Mouse (Mus musculus) heart, postnatal 36 days (tissue): ENCODE results near the gene Lrrc9. TPM values are rescaled to one million over a fixed set of nuclear protein-coding genes. Genes with fewer than 3 reads are reported as not detected.
A peak's percentile ranks its signal among the peaks of the same experiment; 100 is the strongest.

Experiments
- DNase-seq, 2 experiments: peaks; one replicate each; pipeline ENCODE4 v3.0.0; 2021 to 2022
- intact Hi-C: fragments of 180-260 bp; cut with DNase I; formaldehyde crosslinking; loops from one replicate; pipeline ENCODE4 v1.15.1; 2025
- total RNA-seq, 2 experiments: library from RNA; stranded (reverse); gene quantifications; 2 replicates each; pipeline ENCODE4 v1.2.3; 2021

Lrrc9 gene
- total RNA-seq = under 1 TPM; 0.19 to 0.28 TPM

DNA sequence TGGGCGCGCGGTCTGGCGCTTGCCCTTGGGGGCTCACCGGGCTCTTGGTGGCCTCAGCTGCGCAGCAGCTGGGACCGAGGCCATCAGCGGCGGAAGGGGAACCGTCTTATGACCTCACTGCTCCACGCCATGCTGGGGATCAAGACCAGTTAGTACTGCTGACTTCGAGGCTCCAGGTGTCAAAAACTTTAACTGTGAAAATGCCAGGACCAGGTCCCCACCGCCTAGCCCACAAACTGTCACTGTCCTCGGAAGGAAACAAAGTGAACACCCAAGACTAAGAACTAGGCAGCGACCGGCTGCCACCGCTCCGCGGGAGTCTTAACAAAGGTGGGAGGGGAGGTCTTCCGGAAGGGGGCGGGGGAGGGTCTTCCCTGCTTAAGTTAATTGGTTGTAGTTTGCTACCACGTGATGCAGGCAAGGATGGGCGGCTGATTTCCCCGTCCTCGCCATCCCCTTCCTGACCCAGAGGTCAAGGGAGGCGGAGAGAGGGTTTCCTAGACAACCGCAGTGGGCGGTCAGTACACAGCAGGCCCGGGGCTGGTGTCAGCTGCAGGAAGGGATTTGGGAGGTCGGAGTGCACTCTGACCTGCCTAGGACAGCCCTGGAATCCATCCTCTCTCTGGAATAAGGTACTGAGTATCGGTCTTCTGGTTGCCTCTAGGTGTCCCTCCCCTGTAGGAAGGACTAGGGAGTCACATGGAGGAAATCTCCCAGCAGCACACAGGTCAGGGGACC is at the start of gene Lrrc9:
TSS of gene Lrrc9 (plus strand) at position 28 of the 738 bp plus-strand sequence.
- DNase-seq = peak; percentile 47 to 59
- intact Hi-C loops = no loop called here

DNA sequence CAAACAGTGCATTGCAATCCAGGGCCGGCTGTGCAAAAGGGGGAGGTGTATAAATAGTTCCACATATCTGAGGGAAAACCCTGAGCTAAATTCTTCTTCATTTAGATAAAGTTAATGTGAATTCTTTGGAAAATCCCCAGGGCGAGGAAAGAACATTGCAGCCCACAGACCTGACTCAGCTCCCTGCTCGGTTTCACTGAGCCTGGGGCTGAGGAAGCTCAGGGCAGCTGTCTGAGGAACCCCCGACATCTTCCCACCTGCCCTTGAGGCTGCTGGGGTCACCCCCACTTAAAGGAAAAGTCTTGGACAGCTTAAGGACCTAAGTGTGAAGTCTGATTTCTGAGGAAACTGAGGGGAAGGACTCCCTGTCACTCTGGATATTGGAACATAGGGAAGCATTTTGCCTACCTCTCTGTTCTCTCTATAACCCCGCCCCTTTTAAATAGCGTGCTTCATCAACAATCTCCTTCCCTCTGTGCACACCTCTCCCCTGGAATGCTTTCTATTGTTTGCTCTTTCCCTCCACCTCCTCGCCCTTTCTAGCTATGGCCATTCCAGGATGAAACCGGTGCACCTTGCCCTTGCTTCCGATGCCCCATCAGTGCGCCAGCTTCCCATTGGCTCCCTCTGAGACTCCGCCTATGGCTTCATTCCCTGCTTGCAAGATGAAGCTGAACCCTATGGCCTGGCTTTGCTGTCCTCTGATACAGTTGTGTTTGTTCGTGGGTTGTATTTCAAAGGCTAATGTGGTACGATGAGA is 48.4 kb upstream of the Lrrc9 start:
- intact Hi-C loops = no loop called here
- no peak for DNase-seq

DNA sequence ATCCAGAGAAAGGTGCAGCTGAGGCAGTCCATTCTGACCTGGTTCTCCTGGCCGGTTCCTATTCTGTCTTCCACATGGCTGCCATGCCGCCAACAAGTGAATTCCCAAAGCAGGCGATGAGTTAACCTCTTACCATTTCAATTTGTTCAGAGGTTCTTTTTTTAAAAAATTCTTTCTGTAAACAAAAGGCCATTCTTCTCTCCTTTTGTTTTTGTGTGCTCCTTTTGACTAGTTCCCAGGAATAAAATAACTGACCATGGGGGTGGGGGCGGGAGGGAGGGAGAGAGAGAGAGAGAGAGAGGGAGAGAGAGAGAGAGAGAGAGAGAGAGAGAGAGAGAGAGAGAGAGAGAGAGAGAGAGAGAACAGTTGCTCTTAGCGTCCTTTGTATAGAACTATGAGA is 36.6 kb upstream of the Lrrc9 start:
- no peak for DNase-seq
- intact Hi-C loops = no loop called here

DNA sequence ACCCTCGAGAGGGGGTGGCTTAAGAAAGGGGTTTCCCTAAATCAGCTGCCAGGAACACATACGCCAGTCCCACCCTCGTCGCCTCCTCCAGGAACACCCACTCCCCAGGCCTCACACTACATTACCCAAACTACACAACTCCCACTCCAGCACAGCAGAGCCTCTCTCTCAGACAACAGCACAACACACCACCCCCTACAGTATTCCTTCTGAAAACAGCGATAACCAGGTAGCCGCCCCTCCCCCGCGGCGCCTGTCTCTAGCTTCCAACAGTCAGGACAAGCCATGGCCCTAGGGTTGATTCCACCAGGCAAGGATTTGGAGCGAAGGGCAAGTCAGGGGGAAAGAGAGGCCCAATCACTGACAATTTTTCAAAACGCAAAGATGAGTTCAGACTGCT is 34.5 kb upstream of the Lrrc9 start:
- intact Hi-C loops = no loop called here
- DNase-seq = no peak

DNA sequence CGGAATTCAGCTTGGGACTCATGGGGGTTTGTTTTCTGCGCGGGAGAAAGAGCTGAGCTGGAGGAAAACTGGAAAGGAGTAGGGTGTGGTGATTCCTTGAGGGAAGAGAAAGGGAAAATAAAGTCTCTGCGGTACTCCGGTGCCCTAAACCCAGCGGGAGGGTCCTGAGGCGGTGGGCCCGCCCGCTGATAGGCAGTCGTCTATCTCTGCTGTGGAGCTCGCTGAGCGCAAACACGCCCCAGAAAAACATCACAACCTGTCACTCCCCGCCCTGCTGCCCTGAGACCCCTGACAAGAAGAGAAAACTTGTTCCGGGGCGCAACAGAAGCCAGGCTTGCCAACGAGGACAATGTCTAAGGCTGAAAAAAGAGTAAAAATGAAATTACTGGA is 34.0 kb upstream of the Lrrc9 start:
- intact Hi-C loops = no loop called here
- no peak for DNase-seq

DNA sequence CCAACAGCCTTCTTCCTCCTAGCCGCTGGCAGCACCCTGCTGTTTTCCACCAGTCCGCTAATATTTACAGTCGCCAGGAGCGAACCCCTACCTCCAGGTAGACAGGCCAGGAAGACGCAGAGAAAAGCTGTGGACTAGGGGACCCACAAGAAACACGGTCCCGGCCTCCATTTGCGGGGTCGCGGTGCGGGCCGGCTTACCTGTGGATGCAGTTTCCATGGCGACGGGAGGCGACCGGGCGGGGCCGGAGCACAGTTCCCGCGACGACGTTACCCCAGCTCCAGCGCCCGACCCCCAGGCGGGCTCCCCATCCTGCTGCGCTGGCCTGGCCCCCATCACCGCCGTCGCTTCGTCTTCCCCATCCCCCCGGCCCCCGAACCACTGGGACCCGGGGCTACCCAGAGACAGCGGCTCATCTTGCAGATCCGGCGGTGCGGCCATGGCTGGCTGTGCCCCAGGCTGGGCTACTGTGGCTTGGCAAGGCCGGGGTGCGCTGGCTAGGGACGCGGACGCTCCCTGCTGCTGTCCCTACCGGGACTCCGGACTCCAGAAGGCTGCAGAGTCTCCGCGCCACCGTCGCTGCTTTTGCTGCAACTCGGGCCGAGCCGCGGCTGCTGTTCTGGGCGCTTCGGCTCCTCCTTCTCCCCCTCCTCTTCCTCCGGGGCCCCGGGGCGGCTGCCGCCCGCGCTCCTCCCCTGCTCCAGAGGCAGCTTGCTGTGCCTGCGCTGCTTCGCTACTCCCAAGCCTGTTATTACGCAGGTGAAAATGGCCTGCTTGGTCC is 33.4 kb upstream of the Lrrc9 start:
- intact Hi-C loops = no loop called here
- DNase-seq = peak; percentile 47 to 61

DNA sequence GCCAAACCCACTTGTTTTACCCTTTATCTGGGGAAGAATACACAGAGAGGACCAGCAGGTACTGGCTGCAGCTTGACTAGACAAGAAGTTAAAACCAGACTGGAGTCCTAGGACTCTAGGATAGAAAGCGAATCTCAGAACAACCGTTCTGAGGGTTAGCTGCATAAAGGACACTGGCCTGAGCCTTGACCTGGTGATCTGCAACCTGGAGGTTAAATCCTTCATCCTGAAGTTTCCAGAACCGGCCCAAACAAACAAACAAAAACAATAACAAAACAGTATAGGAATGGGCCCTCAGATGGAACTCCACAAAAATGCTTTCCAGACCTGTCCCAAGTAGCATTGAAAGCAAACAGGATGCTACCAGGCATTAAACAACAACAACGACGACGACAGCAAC is 32.7 kb upstream of the Lrrc9 start, which contains the start of gene Rtn1:
TSS of gene Rtn1 (minus strand) at position 101 of the 400 bp plus-strand sequence.
- DNase-seq = no peak
- intact Hi-C loops = no loop called here

DNA sequence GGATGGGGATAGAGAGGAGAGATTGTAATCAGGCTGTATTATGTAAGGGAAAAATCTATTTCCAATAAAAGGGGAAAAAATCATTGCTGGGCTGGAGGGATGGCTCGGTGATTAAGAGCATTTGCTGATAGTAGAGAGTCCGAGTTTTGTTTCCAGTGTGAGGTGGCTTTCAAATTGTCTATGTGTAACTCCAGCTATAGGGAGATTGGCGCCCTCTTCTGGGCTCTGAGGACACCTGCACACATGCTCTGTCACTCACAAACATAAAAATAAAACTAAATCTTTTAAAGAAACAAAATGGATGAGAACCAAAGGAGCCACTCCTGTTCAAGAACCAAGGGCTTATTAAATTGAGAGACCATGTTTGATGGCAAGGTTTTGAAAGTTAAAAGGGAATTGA is 23.9 kb upstream of the Lrrc9 start:
- no peak for DNase-seq
- intact Hi-C loops = no loop called here

DNA sequence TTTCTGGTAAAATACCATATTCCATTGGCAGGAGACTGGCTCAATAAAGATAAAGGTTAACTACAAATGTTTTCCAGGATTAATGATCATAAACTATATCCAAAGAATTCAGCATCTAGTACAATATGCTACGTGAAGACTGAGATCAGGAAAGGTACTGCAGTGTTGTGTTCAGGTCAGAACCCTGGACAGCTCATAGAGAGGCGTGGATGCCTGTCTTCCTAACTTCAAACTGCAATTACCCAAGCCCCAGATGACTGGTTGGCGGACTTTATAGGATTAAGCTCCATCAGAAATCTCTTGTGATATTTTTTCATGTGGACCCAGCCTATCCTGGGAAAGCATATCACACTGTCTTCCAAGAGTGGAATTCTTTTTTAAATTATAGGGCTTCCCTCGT is 19.0 kb upstream of the Lrrc9 start:
- DNase-seq = no peak
- intact Hi-C loops = loop anchor here (10.0 kb wide), 1 partner anchor 168 kb away; no protein-coding TSS in a partner anchor

DNA sequence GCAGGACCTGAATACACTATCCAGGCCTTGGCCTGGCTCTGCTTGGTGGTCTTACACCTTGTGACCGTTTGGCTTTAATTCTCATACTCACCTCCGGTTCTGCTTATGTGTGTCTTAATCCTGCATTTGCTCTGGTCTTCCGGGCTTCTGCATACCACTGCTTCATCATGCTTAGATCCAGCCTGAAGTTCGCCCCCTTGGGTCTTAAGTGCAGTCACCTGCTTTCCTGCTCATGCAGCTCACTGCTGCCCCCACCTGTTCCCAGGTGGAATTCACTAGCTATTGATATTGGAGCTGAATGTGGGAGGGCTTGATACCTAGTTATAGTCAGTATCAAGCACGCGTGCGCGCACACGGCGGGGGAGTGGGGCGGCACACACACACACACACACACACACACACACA is 13.9 kb upstream of the Lrrc9 start:
- intact Hi-C loops = loop anchor here (1.0 to 10.0 kb wide), 2 partner anchors 173 to 323 kb away; no protein-coding TSS in a partner anchor
- peak; percentile 55 to 67 for DNase-seq

DNA sequence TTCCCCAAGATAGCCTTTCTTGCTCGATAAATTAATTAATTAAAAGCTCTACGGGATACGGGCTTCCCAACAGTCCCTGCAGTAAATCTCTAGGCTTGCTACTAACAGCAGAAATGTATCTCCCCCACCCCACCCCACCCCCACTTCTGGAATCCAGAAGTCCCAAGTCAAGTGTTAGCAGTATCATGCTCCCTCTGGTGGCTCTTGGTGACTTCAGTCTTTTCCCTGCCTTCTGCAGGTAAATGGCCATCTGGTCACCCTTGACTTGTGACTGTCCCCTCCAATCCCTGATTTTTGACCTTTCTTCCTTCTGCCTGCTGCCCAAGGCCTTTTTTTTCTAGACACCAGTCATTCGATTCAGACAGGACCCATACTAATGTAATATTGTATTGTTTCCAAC is 9.5 kb upstream of the Lrrc9 start:
- intact Hi-C loops = no loop called here
- DNase-seq = no peak

DNA sequence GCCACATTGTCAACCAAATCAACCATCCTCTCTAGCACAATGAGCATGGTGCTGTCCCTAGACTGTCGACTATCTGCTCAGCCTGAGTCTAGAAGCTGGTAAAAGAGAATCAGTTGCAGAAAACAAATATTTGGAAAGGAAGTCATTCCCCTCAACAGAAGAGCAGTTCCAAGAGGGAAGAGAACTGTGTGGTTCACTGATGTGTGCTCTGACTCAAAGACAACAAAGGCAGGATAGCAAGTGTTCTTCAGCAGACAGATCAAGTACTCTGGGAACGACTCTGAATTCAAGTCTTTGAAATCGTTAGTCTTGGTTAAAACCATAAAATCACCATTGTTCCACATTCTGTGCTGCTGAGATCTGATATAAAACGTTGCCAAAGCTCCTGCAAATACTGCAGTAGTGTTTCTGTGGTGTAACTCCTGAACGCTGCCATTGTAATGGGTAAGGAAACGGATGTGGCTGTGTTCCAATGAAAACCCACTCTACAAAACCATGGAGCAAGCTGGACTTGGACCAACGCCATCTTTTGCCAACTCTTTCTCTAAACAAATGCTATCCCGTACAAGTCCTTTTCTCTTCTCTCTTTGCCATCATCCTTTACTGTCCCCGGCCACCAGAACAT is 8.3 kb upstream of the Lrrc9 start:
- DNase-seq = no peak
- intact Hi-C loops = no loop called here

DNA sequence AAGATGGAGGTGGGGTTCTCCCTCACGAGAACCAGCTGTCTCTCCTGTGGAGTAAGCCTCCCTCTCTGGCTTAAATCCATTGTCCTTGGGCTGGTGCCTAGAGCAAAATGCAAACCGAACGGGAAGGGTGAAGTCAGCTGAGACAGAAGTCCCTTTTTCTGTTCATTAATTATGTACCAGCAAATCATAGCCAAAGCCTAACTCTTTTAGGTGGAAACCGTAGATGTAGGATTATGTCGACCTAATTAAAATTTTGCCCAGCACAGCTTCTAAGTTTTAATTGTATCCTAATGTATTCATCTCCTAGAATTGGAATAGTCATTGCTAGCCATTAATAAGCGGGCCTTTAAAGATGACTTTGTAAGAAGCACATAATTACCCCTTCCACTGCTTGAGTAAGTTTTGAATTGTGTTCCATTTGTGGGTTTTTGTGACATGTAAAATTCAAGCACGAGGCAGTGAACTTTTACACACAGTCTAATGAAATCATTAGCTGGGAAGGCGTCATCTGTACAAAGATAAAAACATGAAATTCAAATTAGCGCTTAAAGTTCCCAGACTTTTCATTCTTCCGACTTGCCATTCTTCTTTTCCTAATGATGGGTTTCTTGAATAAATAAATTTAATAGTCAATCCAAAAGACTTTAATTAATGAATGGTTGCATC is 3.9 kb upstream of the Lrrc9 start:
- intact Hi-C loops = no loop called here
- no peak for DNase-seq

DNA sequence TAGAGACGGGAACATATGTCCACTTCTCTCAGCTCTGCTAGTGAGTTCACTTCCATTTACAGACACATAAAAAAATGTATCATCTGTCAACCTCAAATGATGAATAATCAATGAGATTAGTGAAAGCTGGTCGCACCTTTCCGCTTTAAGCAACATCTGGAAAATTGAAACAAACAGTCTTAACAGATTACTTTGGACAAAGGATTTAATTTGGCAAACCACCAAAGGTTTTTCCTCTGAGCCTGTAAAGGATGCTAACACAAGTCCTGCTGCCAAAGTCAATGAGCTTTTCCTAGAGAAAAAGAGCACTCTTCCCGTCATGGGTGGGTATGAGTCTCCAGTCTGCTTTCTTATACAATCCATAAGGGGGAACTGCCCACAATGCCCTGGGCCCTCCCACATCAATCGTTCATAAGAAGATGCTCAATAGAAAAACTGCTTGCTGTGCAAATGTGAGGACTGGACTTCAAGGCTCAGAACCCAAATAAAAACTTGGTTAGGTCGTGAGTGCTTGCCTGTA is 2.6 kb upstream of the Lrrc9 start:
- intact Hi-C loops = no loop called here

DNA sequence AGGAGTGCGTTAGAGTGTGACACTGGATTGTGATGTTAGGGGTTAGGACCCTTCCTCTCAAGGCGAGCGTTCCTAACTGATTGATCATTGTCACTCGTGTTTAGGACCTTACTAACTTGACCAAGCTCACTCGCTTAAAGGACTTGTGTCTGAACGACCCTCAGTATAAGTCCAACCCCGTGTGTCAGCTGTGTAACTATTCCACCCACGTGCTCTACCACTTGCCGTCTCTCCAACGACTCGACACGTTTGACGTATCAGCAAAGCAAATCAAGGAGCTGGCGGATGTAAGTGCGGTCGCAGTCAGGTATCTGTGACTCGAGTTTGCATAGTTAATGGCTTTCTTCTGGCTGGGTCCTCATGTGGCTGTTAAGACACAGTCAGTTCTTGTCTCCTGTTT is 12.3 kb downstream of the Lrrc9 start:
- intact Hi-C loops = no loop called here
- no peak for DNase-seq

More for the DNA sequence above, 2.6 kb upstream of the Lrrc9 start:
- DNase-seq = no peak

DNA sequence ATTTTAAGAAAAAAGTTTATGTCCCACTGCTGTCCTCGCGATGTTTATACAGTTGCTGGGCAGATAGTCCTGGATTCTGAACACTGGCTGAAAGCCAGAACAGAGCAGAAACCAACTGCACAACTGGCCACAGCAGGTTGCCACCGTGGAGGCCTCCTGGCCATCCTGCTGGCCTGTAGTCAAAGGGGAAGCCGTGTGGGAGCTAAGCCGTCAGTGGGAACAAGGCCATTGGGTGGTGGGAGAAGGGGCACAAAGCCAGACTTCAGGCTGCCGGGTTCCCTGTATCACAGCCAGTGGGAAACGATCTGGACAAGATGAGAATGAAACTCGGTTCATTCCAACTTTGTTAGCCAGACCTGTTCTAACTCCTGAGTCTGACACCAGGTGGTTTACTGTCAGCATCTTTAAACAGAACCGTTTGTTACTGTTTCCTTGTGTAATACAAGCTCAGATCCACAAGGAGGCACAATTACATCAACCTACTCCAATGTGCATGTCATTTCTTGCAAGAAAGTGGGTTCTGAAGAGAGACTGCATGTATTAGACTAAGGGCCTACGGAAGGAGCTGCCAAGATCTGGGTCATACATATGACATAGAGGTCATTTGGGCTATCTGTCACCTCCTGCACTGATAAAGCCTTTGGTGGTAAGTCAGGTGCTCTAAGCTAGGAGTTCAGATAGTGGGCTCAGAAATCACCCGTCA is 19.7 kb downstream of the Lrrc9 start:
- intact Hi-C loops = loop anchor here (2.0 to 5.0 kb wide), 4 partner anchors 59 to 511 kb away; no protein-coding TSS in a partner anchor
- no peak for DNase-seq

DNA sequence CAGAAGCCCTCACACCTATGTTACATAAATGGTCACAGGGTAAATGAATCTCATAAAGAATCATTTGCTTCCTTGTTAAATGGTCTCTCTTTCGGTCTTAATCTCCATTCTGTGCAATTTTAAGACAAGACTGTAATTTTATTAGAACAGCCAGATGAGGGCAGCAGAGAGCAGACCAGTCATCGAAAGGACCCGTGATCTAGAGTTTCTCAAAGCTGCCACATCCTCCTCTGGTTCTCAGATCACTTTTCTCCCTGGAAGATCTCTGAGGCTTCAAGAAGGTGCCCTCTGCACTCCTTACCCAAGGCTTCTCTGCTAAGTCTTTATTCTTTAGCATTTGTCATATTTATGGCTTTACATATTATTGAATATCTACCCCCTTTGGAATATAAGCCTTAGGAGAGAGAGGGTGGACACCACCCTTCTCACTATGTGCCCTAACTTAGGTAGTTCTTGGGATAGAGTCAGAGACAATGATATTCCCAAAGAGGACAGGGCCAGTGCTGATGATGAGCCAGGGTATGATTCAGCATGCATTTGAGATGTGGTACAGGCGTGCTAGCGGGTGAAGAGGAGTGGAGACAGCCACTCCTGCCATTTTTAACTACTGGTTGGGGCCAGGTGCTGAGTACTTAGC is 20.3 kb downstream of the Lrrc9 start:
- intact Hi-C loops = loop anchor here (2.0 to 5.0 kb wide), 4 partner anchors 59 to 510 kb away; no protein-coding TSS in a partner anchor
- DNase-seq = peak; percentile 61 to 70

DNA sequence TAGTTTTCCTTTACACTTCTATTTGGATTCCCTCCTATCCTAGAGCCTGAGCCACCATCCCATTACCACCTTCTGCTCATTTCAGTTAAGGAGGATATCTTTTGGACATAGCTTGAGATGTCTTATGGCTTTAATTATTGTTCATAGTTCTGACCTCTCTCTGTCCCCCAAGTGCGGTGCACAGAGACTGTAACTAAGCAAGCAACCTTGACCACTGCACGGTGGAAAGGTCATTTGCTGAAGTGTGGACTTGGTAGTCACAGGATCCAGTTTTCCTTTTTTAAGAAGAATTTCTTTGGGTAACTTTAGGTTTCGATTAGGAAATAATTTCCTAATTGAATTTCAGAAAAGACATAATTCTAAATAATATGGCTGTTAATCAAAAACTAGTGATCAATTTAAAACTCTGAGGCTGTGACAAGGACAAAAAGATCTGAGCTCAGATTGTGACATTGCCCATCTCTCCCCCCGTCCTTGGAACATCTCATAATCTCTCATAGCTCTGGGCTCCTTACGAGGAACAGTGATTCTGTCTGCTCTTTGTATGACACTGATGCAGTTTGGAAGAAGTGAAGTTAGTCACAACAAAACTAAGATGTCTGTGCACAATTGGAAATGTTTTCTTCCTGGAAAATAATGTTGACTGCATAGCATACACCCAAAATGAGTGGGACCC is 24.3 kb downstream of the Lrrc9 start:
- intact Hi-C loops = no loop called here
- DNase-seq = no peak
